Mouse (Mus musculus): ENCODE data around the gene Bahd1.

Gene Bahd1

GRCm38 (mm10) chr2:118898771-118899170, 1.4 kb upstream of the Bahd1 start:
- no peak for DNase-seq (ENCODE audit: low read depth, low spot score)

GRCm38 (mm10) chr2:118899306-118899705, 871 bp upstream of the Bahd1 start:
- DNase-seq (ENCODE audit: low read depth, low spot score), result no peak

- no peak for DNase-seq (ENCODE audit: low read depth, low spot score)
Observed at GRCm38 (mm10) chr2:118900826-118901140, 606 bp downstream of the Bahd1 start.

- DNase-seq (ENCODE audit: low read depth, low spot score), result peak; percentile 93
Observed at GRCm38 (mm10) chr2:118901175-118902031, 1.2 kb downstream of the Bahd1 start.

GRCm38 (mm10) chr2:118902051-118903025, 2.2 kb downstream of the Bahd1 start:
- DNase-seq (ENCODE audit: low read depth, low spot score), result peak; percentile 57

- no peak for DNase-seq (ENCODE audit: low read depth, low spot score)
Observed at GRCm38 (mm10) chr2:118903333-118903741, 3.2 kb downstream of the Bahd1 start.

- DNase-seq (ENCODE audit: low read depth, low spot score), result peak; percentile 34
Observed at GRCm38 (mm10) chr2:118905433-118906117, 5.4 kb downstream of the Bahd1 start.

GRCm38 (mm10) chr2:118906118-118906492, 5.9 kb downstream of the Bahd1 start:
- DNase-seq (ENCODE audit: low read depth, low spot score), result peak; percentile 26

- DNase-seq (ENCODE audit: low read depth, low spot score), result no peak
Observed at GRCm38 (mm10) chr2:118907781-118908180, 7.6 kb downstream of the Bahd1 start.

- no peak for DNase-seq (ENCODE audit: low read depth, low spot score)
Observed at GRCm38 (mm10) chr2:118909151-118909550, 9.0 kb downstream of the Bahd1 start.

- DNase-seq (ENCODE audit: low read depth, low spot score), result no peak
Observed at GRCm38 (mm10) chr2:118910605-118911278, 10.6 kb downstream of the Bahd1 start.

- DNase-seq (ENCODE audit: low read depth, low spot score), result no peak
Observed at GRCm38 (mm10) chr2:118912706-118913105, 12.5 kb downstream of the Bahd1 start.

GRCm38 (mm10) chr2:118913551-118914276, 13.5 kb downstream of the Bahd1 start:
- DNase-seq (ENCODE audit: low read depth, low spot score), result no peak

GRCm38 (mm10) chr2:118914685-118915084, 14.5 kb downstream of the Bahd1 start:
- no peak for DNase-seq (ENCODE audit: low read depth, low spot score)

GRCm38 (mm10) chr2:118916436-118916835, 16.3 kb downstream of the Bahd1 start:
- DNase-seq (ENCODE audit: low read depth, low spot score), result no peak

GRCm38 (mm10) chr2:118918543-118918942, 18.4 kb downstream of the Bahd1 start:
- no peak for DNase-seq (ENCODE audit: low read depth, low spot score)

GRCm38 (mm10) chr2:118920428-118920827, 20.3 kb downstream of the Bahd1 start:
- no peak for DNase-seq (ENCODE audit: low read depth, low spot score)

- no peak for DNase-seq (ENCODE audit: low read depth, low spot score)
Observed at GRCm38 (mm10) chr2:118925952-118926351, 25.8 kb downstream of the Bahd1 start.

- DNase-seq (ENCODE audit: low read depth, low spot score), result peak; percentile 78
Observed at GRCm38 (mm10) chr2:118926361-118926997, 26.3 kb downstream of the Bahd1 start, which contains the start of gene Chst14. Gene Chst14, plus strand, starts transcription at chr2:118926496.

All from CD4-positive helper T cell, adult 2 months (primary cell).